Mouse (Mus musculus) embryo, embryonic 10 days (tissue): Measurements from ENCODE around the gene Ak7.

ENCODE experiments used
- DNase-seq: peaks from one replicate; pipeline ENCODE4 v3.0.0-alpha.2; 2015; ENCODE audit warnings: low spot score

Ak7 gene

GRCm38 (mm10) chr12:105787626-105788025 is 81.8 kb downstream of the Ak7 start:
- no peak for DNase-seq

GRCm38 (mm10) chr12:105789885-105790284 is 84.1 kb downstream of the Ak7 start:
- no peak for DNase-seq

DNA sequence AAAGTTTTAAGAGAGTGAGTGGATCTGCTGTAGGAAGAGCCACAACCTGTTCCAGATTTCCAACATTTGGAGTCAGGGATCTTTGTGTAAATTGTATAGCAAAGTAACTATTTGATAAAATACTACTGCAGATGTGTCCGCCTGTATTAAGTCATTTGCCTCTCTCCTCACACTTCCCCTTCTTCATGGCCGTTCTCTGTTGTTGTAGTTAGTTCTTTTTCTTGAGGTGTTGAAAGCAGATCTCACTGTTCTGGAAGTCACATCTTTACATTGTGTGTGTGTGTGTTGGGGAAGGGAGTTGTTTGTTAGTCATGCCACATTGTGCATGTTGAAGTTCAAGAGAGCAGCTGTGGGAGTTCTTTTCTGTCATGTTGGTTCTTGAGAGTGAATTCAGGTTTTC is 89.1 kb downstream of the Ak7 start:
- DNase-seq, result no peak

DNA sequence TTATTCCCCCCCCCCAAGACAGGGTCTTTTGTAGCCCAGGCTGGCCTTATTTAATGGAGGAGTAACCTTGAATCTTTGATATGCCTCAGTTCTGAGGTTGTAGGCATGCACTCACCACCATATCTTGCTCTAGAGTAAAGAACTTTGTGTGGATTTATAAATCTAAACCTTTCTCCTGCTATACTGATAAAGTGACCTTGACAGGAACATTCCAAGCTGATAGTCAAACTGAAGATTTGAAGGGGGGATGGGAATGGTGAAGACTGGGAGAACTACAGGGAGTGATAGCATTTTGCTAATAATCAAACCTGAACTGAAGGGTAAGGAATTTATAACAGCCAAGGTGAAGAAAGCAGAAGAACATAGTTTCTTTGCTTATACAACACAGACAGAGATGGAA is 92.2 kb downstream of the Ak7 start:
- no peak for DNase-seq

- DNase-seq, result no peak
These were observed 100.0 kb downstream of the Ak7 start for GRCm38 (mm10) chr12:105805790-105806189.

- no peak for DNase-seq
These were observed 100.4 kb downstream of the Ak7 start for GRCm38 (mm10) chr12:105806205-105806604.

- DNase-seq, result no peak
These were observed 101.6 kb downstream of the Ak7 start for GRCm38 (mm10) chr12:105807416-105807815.

GRCm38 (mm10) chr12:105808945-105809344 is 103.2 kb downstream of the Ak7 start:
- DNase-seq, result no peak

- DNase-seq, result no peak
These were observed 104.8 kb downstream of the Ak7 start for GRCm38 (mm10) chr12:105810608-105811007.

DNA sequence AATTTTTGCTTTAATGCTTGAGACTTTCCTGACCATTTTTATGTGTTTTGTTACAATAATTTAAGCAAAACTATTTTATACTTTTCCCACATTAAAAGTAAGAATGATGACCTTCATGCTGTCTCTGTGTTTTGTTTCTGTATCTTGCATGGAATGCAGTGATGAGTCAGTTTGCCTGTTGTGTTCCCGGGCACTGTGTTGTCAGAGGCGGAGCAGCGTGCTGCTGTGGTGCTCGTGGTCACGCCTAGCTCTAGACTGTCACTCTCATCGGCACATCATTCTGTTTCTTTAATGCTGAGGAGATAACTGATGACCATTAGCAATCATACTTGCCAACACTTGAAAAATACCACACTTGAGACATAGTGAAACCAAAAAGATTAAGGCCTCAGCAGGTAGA is 108.2 kb downstream of the Ak7 start:
- no peak for DNase-seq

- no peak for DNase-seq
These were observed 117.7 kb downstream of the Ak7 start for GRCm38 (mm10) chr12:105823472-105823871.

DNA sequence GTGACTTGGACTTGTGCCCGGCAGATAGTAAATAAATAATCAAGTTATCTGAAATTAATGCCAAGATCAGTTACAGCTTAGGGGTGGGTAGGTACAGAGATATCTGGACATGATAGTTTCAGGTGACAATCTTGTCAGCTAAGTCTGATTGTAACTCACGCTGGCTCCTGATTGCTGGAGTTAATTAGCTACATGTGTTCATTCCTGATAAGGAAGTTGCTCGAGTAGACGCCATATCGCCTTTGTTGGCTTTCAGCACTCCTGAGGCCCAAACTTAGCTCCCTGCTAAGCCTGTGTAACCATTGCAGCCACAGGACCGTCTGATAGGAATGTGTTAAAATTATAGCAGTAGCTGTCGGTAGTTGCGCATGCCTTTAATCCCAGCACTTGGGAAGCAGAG is 119.0 kb downstream of the Ak7 start:
- DNase-seq, result no peak

DNA sequence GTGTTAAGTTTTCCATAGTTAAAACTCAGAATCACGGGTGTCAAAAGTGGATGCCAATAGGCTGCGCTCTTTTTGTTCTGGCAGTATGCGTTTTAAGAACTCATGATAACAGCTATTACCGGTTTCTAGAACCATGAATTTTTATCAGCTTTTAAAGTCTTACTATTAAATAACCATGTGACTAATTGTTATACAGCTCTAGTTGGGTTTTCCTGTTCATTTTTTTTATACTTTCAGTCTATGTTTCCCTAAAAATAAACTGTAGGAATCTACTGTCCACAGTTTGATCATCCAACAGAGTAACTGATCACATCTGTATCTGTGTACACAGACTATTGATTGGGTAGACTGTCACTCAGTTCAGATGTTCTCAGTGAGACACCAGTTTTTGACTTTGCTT is 119.5 kb downstream of the Ak7 start:
- DNase-seq, result no peak
